Mouse (Mus musculus): ENCODE measurements around the gene Gm10974. TPM values are rescaled to one million over a fixed set of nuclear protein-coding genes. Genes with fewer than 3 reads are reported as not detected.

Gm10974 gene
- polyA plus RNA-seq, 1 experiment from 2014 or later = not detected

- 0 out of 2 replicates have a peak, but pooled peaks cover 2% of the 10 kb centered on the region for H3K4me1 ChIP-seq
- no peak overlapping the region for H3K9ac ChIP-seq (replicated peaks)
- no peak overlapping the region for H3K4me2 ChIP-seq (replicated peaks)
- no peaks in the 10 kb centered on the region for H3K27me3 ChIP-seq
- H3K4me3 ChIP-seq = no peak overlapping the region
- no peak for ATAC-seq (replicated peaks)
- H3K27ac ChIP-seq (replicated peaks) = no peak overlapping the region
- H3K36me3 ChIP-seq = no peaks in the 10 kb centered on the region
- H3K9me3 ChIP-seq = no peaks in the 10 kb centered on the region
- WGBS = 38% methylated on average over 4 of the region's 4 CpGs
Observed at GRCm38 (mm10) chr7:66342323-66342722, 23.4 kb upstream of the Gm10974 start.

- no peaks in the 10 kb centered on the region for H3K27me3 ChIP-seq
- H3K4me1 ChIP-seq = 0 out of 2 replicates have a peak, but pooled peaks cover 4% of the 10 kb centered on the region
- H3K4me2 ChIP-seq (replicated peaks) = no peak overlapping the region
- H3K4me3 ChIP-seq = no peak overlapping the region
- 78% methylated on average over 6 of the region's 6 CpGs for WGBS
- no peak for ATAC-seq (replicated peaks)
- H3K27ac ChIP-seq (replicated peaks) = no peak overlapping the region
- no peaks in the 10 kb centered on the region for H3K36me3 ChIP-seq
- H3K9me3 ChIP-seq = no peaks in the 10 kb centered on the region
- H3K9ac ChIP-seq (replicated peaks) = no peak overlapping the region
Observed at GRCm38 (mm10) chr7:66342831-66343230, 22.9 kb upstream of the Gm10974 start.

GRCm38 (mm10) chr7:66343307-66343706 lies 22.4 kb upstream of the Gm10974 start:
- no peaks in the 10 kb centered on the region for H3K36me3 ChIP-seq
- H3K27ac ChIP-seq (replicated peaks) = no peak overlapping the region
- WGBS = 86% methylated on average over 5 of the region's 5 CpGs
- no peak overlapping the region for H3K4me3 ChIP-seq
- no peak overlapping the region for H3K4me2 ChIP-seq (replicated peaks)
- H3K9ac ChIP-seq (replicated peaks) = no peak overlapping the region
- ATAC-seq (replicated peaks) = no peak
- H3K9me3 ChIP-seq = no peaks in the 10 kb centered on the region
- H3K4me1 ChIP-seq = 0 out of 2 replicates have a peak, but pooled peaks cover 4% of the 10 kb centered on the region
- no peaks in the 10 kb centered on the region for H3K27me3 ChIP-seq

- ATAC-seq (replicated peaks) = no peak
- no peaks in the 10 kb centered on the region for H3K27me3 ChIP-seq
- H3K9me3 ChIP-seq = no peaks in the 10 kb centered on the region
- H3K36me3 ChIP-seq = no peaks in the 10 kb centered on the region
- H3K4me3 ChIP-seq = no peak overlapping the region
- H3K4me1 ChIP-seq = 0 out of 2 replicates have a peak, but pooled peaks cover 4% of the 10 kb centered on the region
- H3K27ac ChIP-seq (replicated peaks) = no peak overlapping the region
- no peak overlapping the region for H3K4me2 ChIP-seq (replicated peaks)
- WGBS = 43% methylated on average over 9 of the region's 9 CpGs
- no peak overlapping the region for H3K9ac ChIP-seq (replicated peaks)
Observed at GRCm38 (mm10) chr7:66346959-66347663, 18.6 kb upstream of the Gm10974 start.

GRCm38 (mm10) chr7:66348588-66348987 lies 17.1 kb upstream of the Gm10974 start:
- H3K4me3 ChIP-seq = no peak overlapping the region
- ATAC-seq (replicated peaks) = no peak
- no peak overlapping the region for H3K9ac ChIP-seq (replicated peaks)
- 0 out of 2 replicates have a peak, but pooled peaks cover 4% of the 10 kb centered on the region for H3K4me1 ChIP-seq
- H3K36me3 ChIP-seq = no peaks in the 10 kb centered on the region
- WGBS = 87% methylated on average over 10 of the region's 10 CpGs
- no peaks in the 10 kb centered on the region for H3K27me3 ChIP-seq
- no peak overlapping the region for H3K27ac ChIP-seq (replicated peaks)
- no peaks in the 10 kb centered on the region for H3K9me3 ChIP-seq
- H3K4me2 ChIP-seq (replicated peaks) = no peak overlapping the region

- Histone ChIP-seq H3K4me1 (0 out of 2 replicates have a peak, but pooled peaks cover 4% of the 10 kb centered on the region), H3K9me3 (no peaks in the 10 kb centered on the region), H3K27me3 (no peaks in the 10 kb centered on the region), H3K27ac (replicated peaks) (no peak overlapping the region), H3K4me2 (replicated peaks) (no peak overlapping the region), H3K9ac (replicated peaks) (no peak overlapping the region), H3K4me3 (no peak overlapping the region), H3K36me3 (no peaks in the 10 kb centered on the region)
- 77% methylated on average over 11 of the region's 11 CpGs for WGBS
- no peak for ATAC-seq (replicated peaks)
Observed at GRCm38 (mm10) chr7:66349670-66350069, 16.0 kb upstream of the Gm10974 start.

GRCm38 (mm10) chr7:66351074-66351473 lies 14.6 kb upstream of the Gm10974 start:
- Histone ChIP-seq H3K4me3 (no peak overlapping the region), H3K27ac (replicated peaks) (no peak overlapping the region), H3K9ac (replicated peaks) (no peak overlapping the region), H3K27me3 (no peaks in the 10 kb centered on the region), H3K36me3 (no peaks in the 10 kb centered on the region), H3K4me2 (replicated peaks) (no peak overlapping the region), H3K9me3 (no peaks in the 10 kb centered on the region), H3K4me1 (0 out of 2 replicates have a peak, but pooled peaks cover 4% of the 10 kb centered on the region)
- WGBS = 86% methylated on average over 4 of the region's 4 CpGs
- ATAC-seq (replicated peaks) = no peak

- Histone ChIP-seq H3K4me3 (no peak overlapping the region), H3K4me2 (replicated peaks) (no peak overlapping the region), H3K9me3 (no peaks in the 10 kb centered on the region), H3K9ac (replicated peaks) (no peak overlapping the region), H3K4me1 (no peaks in the 10 kb centered on the region), H3K27me3 (no peaks in the 10 kb centered on the region), H3K36me3 (no peaks in the 10 kb centered on the region), H3K27ac (replicated peaks) (no peak overlapping the region)
- no peak for ATAC-seq (replicated peaks)
- WGBS = 65% methylated on average over 3 of the region's 3 CpGs
Observed at GRCm38 (mm10) chr7:66354911-66355310, 10.8 kb upstream of the Gm10974 start.

- no peaks in the 10 kb centered on the region for H3K9me3 ChIP-seq
- no peaks in the 10 kb centered on the region for H3K4me1 ChIP-seq
- H3K27ac ChIP-seq (replicated peaks) = no peak overlapping the region
- H3K9ac ChIP-seq (replicated peaks) = no peak overlapping the region
- WGBS = 90% methylated on average over 8 of the region's 8 CpGs
- H3K4me3 ChIP-seq = no peak overlapping the region
- H3K36me3 ChIP-seq = no peaks in the 10 kb centered on the region
- ATAC-seq (replicated peaks) = no peak
- H3K4me2 ChIP-seq (replicated peaks) = no peak overlapping the region
- H3K27me3 ChIP-seq = no peaks in the 10 kb centered on the region
Observed at GRCm38 (mm10) chr7:66355791-66356522, 9.7 kb upstream of the Gm10974 start.

GRCm38 (mm10) chr7:66358461-66358860 lies 7.2 kb upstream of the Gm10974 start:
- no peaks in the 10 kb centered on the region for H3K27me3 ChIP-seq
- no peaks in the 10 kb centered on the region for H3K4me1 ChIP-seq
- ATAC-seq (replicated peaks) = no peak
- 92% methylated on average over 3 of the region's 3 CpGs for WGBS
- no peak overlapping the region for H3K4me2 ChIP-seq (replicated peaks)
- no peak overlapping the region for H3K9ac ChIP-seq (replicated peaks)
- no peaks in the 10 kb centered on the region for H3K9me3 ChIP-seq
- H3K36me3 ChIP-seq = no peaks in the 10 kb centered on the region
- no peak overlapping the region for H3K4me3 ChIP-seq
- no peak overlapping the region for H3K27ac ChIP-seq (replicated peaks)

- Histone ChIP-seq H3K27ac (replicated peaks) (no peak overlapping the region), H3K27me3 (no peaks in the 10 kb centered on the region), H3K9me3 (no peaks in the 10 kb centered on the region), H3K4me1 (no peaks in the 10 kb centered on the region), H3K4me2 (replicated peaks) (no peak overlapping the region), H3K4me3 (no peak overlapping the region), H3K9ac (replicated peaks) (no peak overlapping the region), H3K36me3 (no peaks in the 10 kb centered on the region)
- WGBS = 94% methylated on average over 4 of the region's 4 CpGs
- no peak for ATAC-seq (replicated peaks)
Observed at GRCm38 (mm10) chr7:66359044-66359443, 6.7 kb upstream of the Gm10974 start.

- H3K36me3 ChIP-seq = no peaks in the 10 kb centered on the region
- no peak overlapping the region for H3K4me2 ChIP-seq (replicated peaks)
- H3K9me3 ChIP-seq = no peaks in the 10 kb centered on the region
- no peaks in the 10 kb centered on the region for H3K27me3 ChIP-seq
- H3K9ac ChIP-seq (replicated peaks) = no peak overlapping the region
- no peak overlapping the region for H3K27ac ChIP-seq (replicated peaks)
- ATAC-seq (replicated peaks) = no peak
- H3K4me1 ChIP-seq = no peaks in the 10 kb centered on the region
- 93% methylated on average over 11 of the region's 11 CpGs for WGBS
- H3K4me3 ChIP-seq = no peak overlapping the region
Observed at GRCm38 (mm10) chr7:66364491-66364890, 1.2 kb upstream of the Gm10974 start.
